Mouse (Mus musculus) neural tube, embryonic 13.5 days (tissue): ENCODE measurements around the gene Lap3. TPM values are rescaled to one million over a fixed set of nuclear protein-coding genes. Genes with fewer than 3 reads are reported as not detected.

Source experiments
- ATAC-seq: fragments of 200-750 bp; cut with Nextera tagmentation; 2 replicates; pipeline ENCODE4 v1.8.0; 2017; ENCODE audit warnings: low read depth, mild to moderate bottlenecking, moderate TSS enrichment, moderate library complexity
- H3K27ac ChIP-seq: fragments of 300-500 bp; sonication (generic); replicated peaks from 2 replicates; pipeline ENCODE4 v1.5.1; 2015; ENCODE audit warnings: moderate library complexity, mild to moderate bottlenecking, inconsistent platforms
- H3K27me3 ChIP-seq: fragments of 300-500 bp; sonication (generic); 2 replicates; pipeline ENCODE4 v1.6.1; 2015; ENCODE audit warnings: mild to moderate bottlenecking, inconsistent platforms
- H3K36me3 ChIP-seq: fragments of 300-500 bp; sonication (generic); 2 replicates; pipeline ENCODE4 v1.6.1; 2015; ENCODE audit warnings: mild to moderate bottlenecking, inconsistent platforms
- H3K4me1 ChIP-seq: fragments of 300-500 bp; sonication (generic); replicated peaks from 2 replicates; pipeline ENCODE4 v1.6.1; 2015; ENCODE audit warnings: inconsistent platforms
- H3K4me2 ChIP-seq: fragments of 300-500 bp; sonication (generic); 2 replicates; pipeline ENCODE4 v1.6.1; 2015; ENCODE audit warnings: inconsistent platforms, mild to moderate bottlenecking, moderate library complexity
- H3K4me3 ChIP-seq: fragments of 300-500 bp; sonication (generic); 2 replicates; pipeline ENCODE4 v1.5.1; 2015; ENCODE audit warnings: mild to moderate bottlenecking, inconsistent platforms
- H3K9ac ChIP-seq: fragments of 300-500 bp; sonication (generic); 2 replicates; pipeline ENCODE4 v1.6.1; 2015; ENCODE audit warnings: moderate library complexity, mild to moderate bottlenecking, inconsistent platforms
- H3K9me3 ChIP-seq: fragments of 300-500 bp; sonication (generic); 2 replicates; pipeline ENCODE4 v1.6.1; 2016; ENCODE audit warnings: inconsistent platforms
- WGBS: fragments of 180-500 bp; shearing (Covaris S2); methylation state at CpG from one replicate; pipeline ENCODE4 v1.1.7; 2015; 5-methylcytosine and 5-hydroxymethylcytosine counted together
- polyA plus RNA-seq: library from polyadenylated mRNA; unstranded; fragments of >200 nt; fragmentation: Nextera tagmentation; extraction: Ambion mirVana; gene quantifications from 2 replicates; pipeline ENCODE4 v1.2.1, GENCODE M21; 2015

The Lap3 gene
- polyA plus RNA-seq, 1 experiment from 2014 or later: 33.2 TPM

DNA sequence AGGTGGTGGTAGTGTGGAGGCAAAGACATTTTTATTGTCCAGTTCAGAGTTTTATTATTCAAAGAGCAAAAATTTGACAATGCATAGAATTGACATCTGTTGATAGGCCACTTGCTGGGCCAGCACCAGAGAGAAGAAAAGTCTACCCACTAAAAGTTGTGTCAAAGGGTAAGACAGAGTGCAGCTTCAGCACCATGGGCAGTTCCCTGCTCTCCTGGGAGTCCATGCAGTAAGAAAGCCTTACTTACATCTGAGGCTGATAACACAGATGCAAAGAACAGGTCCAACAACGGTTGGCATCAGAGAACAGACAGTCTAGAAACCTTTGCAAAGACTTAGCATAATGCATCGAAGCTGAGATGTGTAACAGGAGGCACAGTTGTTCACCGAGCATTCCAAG lies 36.5 kb downstream of the Lap3 start:
- H3K4me2 ChIP-seq: no peak overlapping the region
- no peaks in the 10 kb centered on the region for H3K27me3 ChIP-seq
- ATAC-seq: no peak
- 88% methylated on average over 3 of the region's 3 CpGs for WGBS
- H3K9me3 ChIP-seq: no peaks in the 10 kb centered on the region
- no peak overlapping the region for H3K27ac ChIP-seq
- H3K9ac ChIP-seq: no peak overlapping the region
- no peak overlapping the region for H3K4me3 ChIP-seq
- peaks cover 77% of the 10 kb centered on the region for H3K36me3 ChIP-seq
- H3K4me1 ChIP-seq: no peaks in the 10 kb centered on the region

DNA sequence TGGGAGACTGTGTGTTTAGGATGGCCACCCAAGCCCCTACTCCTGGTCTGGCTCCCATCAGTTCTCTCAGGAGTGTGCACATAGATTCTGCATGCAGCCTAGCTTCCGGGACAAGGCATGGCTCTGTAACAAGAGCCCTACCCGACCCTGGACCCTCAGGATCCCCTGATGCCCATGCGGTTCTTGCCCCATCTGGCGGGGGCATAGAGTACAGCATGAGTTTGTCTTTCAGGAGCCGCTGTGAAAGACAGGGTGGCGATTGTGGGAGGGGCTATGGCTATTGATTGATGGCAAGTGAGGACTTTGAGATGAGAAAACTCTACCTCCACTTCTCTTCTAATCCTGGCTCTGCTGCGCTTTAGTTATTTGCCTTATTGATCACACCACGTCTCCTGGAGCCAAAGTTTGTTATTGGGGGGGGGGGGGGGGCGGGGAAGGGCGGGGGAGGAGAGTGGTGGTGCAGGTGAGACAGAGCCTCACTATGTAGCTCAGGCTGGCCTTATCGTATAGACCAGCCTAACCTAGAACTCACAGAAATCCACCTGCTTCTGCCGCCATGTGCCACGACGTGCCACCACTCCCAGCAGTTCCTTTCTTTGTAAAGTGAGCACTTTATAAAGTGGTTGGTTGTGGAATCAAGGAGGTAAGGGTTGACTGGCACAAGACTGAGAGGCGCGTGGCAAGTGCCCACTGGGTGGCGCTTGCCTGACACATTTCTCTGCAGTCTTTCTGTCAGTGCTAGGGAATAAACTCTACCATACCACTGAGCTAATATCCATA lies 41.3 kb downstream of the Lap3 start:
- peaks cover 32% of the 10 kb centered on the region for H3K36me3 ChIP-seq
- H3K27me3 ChIP-seq: no peaks in the 10 kb centered on the region
- no peak overlapping the region; the same call in 1 of the 2 replicates for H3K4me2 ChIP-seq
- ATAC-seq: peak; percentile 85
- H3K9me3 ChIP-seq: no peaks in the 10 kb centered on the region
- no peak overlapping the region for H3K27ac ChIP-seq
- WGBS: 5% methylated on average over 15 of the region's 17 CpGs
- H3K9ac ChIP-seq: no peak overlapping the region
- H3K4me1 ChIP-seq: no peaks in the 10 kb centered on the region
- H3K4me3 ChIP-seq: no peak overlapping the region

DNA sequence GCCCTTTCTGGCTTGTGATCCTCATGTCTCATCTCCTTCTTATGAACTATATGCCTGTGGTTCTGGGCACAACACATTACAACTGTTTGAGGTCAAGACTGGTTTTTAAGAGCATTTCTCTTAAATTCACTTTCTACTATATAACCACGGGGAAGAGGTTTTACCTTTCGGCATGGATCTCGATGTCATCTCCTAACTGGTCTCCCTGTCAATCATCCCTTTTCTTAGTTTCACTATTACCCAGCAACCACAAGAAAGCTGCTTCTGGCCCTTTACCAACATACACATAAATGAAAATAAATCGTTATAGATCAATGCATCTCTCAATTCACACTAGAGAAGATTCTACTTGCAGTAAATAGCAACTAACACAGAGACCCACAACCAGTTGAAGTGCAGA lies 42.0 kb downstream of the Lap3 start:
- 69% methylated on average over 4 of the region's 4 CpGs for WGBS
- Histone ChIP-seq H3K27me3 (no peaks in the 10 kb centered on the region), H3K4me3 (no peak overlapping the region), H3K9ac (no peak overlapping the region), H3K27ac (no peak overlapping the region), H3K9me3 (no peaks in the 10 kb centered on the region), H3K4me1 (no peaks in the 10 kb centered on the region), H3K4me2 (no peak overlapping the region), H3K36me3 (peaks cover 27% of the 10 kb centered on the region)
- ATAC-seq: no peak

DNA sequence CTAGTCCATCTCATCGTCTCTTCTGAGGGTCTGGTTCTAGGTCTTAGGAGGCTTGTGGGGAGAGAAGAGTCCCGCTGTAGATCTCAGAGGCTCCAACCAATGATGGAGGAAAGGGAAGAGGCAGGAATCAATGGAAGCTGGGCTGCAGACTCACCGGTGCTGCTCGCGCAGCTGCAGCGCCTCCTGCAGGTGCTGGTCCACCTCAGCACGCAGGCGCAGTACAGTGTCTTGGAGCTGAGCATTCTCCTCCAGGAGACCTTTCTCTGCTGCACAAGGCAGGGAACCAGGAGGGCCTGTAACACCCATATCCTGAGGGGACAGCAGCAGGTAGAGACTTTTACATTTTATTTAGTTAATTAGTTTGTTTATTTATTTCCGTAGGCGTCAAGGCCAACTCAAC lies 46.3 kb downstream of the Lap3 start:
- WGBS: 55% methylated on average over 10 of the region's 10 CpGs
- Histone ChIP-seq H3K4me3 (no peak overlapping the region), H3K4me2 (no peak overlapping the region), H3K9me3 (no peaks in the 10 kb centered on the region), H3K27ac (no peak overlapping the region), H3K27me3 (no peaks in the 10 kb centered on the region), H3K4me1 (no peaks in the 10 kb centered on the region), H3K9ac (no peak overlapping the region), H3K36me3 (no peaks in the 10 kb centered on the region)
- ATAC-seq: no peak

DNA sequence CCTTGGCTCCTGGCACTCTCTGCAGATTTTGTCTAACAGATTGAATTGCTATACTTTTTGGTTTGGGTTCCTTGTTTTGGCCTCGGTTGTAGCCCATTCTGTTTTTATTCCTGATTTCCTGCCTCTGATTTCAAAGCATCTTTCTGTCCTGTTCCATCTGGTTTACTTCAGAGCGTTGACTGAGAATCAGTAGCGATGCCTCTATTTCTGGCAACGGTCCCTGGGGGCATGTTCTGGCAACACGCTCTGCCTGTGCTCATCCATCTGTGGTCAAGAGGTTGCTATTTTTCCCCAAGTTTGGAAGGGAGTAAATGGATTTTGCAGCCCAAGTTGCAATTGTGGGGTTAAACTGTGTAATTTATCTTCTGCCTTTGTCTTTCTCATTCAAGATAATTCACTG lies 50.2 kb downstream of the Lap3 start:
- no peaks in the 10 kb centered on the region for H3K4me1 ChIP-seq
- H3K9me3 ChIP-seq: no peaks in the 10 kb centered on the region
- H3K4me2 ChIP-seq: no peak overlapping the region
- no peak overlapping the region for H3K9ac ChIP-seq
- no peak for ATAC-seq
- no peak overlapping the region for H3K4me3 ChIP-seq
- 50% methylated on average over 5 of the region's 5 CpGs for WGBS
- no peaks in the 10 kb centered on the region for H3K36me3 ChIP-seq
- no peaks in the 10 kb centered on the region for H3K27me3 ChIP-seq
- no peak overlapping the region for H3K27ac ChIP-seq

DNA sequence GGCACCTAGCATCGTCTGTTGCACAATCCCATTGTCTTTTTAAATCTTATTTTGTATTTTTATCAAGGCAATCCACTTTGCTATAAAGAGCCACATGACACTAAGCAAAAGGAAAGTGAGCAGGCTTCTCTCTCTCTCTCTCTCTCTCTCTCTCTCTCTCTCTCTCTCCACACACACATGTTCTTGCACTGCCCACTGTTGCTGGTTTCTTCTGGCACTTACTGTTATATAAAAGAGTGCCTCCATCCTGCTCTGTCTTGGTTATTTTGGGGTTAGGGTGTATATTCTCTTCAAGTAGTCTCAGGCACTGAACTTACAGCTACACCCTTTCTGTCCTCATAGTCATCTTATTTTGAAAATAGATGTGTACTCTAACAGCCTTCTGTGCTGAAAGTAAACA lies 56.4 kb downstream of the Lap3 start:
- WGBS: 91% methylated on average over 1 of the region's 1 CpGs

More for the DNA sequence above, 56.4 kb downstream of the Lap3 start:
- no peak overlapping the region for H3K9ac ChIP-seq
- H3K27ac ChIP-seq: no peak overlapping the region
- no peaks in the 10 kb centered on the region for H3K27me3 ChIP-seq
- no peaks in the 10 kb centered on the region for H3K4me1 ChIP-seq
- H3K4me3 ChIP-seq: no peak overlapping the region
- no peak for ATAC-seq
- H3K36me3 ChIP-seq: no peaks in the 10 kb centered on the region
- no peak overlapping the region for H3K4me2 ChIP-seq
- H3K9me3 ChIP-seq: no peaks in the 10 kb centered on the region

Other genes starting within 250 kb of the Lap3 start
- 124 and 136 TPM in 2 replicates for gene Qdpr, start 43.1 kb upstream of the Lap3 start, polyA plus RNA-seq
- 0.63 TPM in 1 of 2 replicates, not detected in the other for gene Clrn2, start 39.6 kb upstream of the Lap3 start, polyA plus RNA-seq
- 261 and 272 TPM in 2 replicates for gene Med28, start 26.9 kb downstream of the Lap3 start, polyA plus RNA-seq
- 4.0 and 4.8 TPM in 2 replicates for gene Fam184b, start 146.2 kb downstream of the Lap3 start, polyA plus RNA-seq
- gene Ncapg, start 176.5 kb downstream of the Lap3 start, polyA plus RNA-seq: 9.1 and 10.1 TPM in 2 replicates